Mouse (Mus musculus): Measurements from ENCODE around the gene Map3k20. TPM values are rescaled to one million over a fixed set of nuclear protein-coding genes. Genes with fewer than 3 reads are reported as not detected.

The Map3k20 gene
- total RNA-seq, 2 experiments from 2014 or later: 8.3 to 10.7 TPM

DNA sequence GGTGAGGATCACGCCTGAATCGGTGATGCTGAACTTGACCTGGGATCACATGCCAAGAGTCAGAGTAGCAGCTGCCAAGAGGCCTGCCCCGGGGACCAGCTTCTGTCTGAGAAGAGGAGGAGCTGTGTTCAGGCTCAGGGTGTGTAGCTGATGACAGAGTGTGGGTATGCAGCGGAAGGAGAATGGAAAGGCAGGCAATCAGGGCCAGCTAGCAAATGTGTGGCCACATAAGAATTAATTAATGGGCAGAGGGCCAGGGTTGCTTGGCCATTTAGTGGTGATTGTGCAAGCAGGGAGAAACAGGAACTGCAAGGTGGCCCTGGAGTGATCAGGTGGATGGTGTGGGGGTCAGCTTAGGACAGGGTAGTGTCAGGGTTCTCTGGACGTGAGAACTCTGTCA is 23.5 kb downstream of the Map3k20 start:
- no peak for DNase-seq (ENCODE audit: low spot score in 2 of 2)
- intact Hi-C loops (cut with DNase I): no loop called here

DNA sequence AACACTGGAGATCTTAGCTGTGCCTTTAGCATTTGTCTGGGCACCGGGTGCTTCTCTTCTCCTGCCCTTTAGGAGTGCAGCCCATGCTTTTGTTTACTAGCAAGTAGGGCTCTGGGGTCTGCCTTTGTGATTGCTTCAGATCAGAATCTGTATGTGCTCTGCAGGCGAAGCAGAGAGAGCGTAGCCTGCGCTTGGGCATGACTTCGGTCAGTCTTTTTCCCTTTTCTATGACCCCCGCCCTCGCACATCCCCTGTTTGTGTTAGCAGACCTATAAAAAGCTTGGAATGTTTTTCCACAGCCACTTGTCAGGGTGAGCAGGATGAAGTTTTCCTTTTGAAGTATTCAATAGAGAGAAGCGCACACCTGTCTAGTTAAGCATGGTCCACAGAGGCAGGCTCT is 26.0 kb downstream of the Map3k20 start:
- no peak for DNase-seq (ENCODE audit: low spot score in 2 of 2)
- intact Hi-C loops (cut with DNase I): no loop called here

DNA sequence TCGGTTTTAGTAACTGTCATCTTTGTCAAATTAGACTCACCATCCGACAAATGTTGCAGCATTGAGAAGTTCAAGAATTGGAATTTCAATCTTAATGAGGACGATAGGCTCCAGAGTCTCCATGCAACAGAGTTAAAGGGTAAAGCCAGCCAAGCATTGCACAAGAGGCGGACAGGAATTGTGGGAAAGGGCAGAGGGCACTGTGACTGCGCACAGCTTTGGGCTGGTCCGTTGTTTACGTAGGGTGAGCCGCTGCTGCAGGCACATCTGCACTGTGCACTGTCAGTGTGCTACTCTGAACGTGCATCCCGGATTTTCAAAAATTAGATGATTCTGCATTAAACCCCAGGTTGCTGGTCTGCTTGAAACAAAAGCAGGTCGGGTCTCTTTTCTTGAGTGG is 27.9 kb downstream of the Map3k20 start:
- DNase-seq (ENCODE audit: low spot score in 2 of 2): no peak
- intact Hi-C loops (cut with DNase I): no loop called here

DNA sequence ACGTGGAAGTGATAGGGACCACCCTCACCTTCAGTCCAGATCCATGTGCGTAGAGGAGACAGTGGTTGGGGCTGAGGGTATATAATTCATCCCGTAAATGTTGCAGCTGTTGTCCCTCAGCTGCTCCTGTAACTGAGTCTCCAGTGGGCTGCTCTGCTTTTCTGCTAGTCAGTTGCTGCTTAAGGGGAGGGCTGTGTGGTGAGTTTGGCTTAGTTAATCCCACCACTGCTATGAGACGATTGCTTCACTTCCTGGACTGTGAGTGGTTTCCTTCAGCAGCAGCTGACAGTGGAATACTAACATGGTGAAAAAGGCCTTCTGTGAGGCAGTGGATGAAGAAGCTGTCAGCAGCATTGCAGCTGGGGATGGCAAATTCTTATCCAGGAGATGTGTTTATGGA is 33.0 kb downstream of the Map3k20 start:
- intact Hi-C loops (cut with DNase I): no loop called here
- no peak for DNase-seq (ENCODE audit: low spot score in 2 of 2)

DNA sequence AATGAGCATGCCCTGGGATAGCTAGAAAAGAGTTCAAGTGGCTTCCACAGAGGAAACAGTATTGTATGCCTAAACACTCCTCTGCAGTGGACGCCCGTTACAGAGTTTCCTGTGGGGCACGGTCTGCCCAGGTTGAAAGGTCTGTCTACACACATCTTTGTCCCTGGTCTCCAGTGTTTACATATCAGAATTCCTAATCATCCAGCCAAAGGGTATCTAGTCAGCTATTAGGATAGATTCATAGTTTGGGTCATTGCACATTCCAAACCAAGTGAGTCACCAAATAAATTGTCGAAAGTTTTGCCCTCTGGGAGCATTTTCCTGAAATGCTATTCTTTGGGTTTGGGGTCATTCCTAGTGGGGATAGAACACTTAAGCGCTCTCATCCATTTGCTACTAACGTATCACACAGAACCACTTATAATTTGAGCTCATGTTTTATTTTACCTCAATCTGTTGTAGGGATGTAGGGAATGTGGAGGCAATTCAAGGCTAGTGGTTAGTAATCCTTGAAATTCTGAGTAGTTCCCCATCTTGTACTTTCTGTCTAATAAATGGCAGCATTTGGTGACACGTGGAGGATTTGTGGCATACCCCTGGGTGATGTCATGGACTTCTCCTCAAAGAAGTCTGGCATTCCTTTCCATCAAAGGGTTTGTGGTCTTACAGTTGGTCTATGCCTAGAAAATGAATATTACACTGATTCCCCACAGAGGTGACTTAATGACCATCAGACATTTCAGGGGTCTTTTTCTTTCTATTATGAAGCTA is 33.8 kb downstream of the Map3k20 start:
- intact Hi-C loops (cut with DNase I): no loop called here
- no peak for DNase-seq (ENCODE audit: low spot score in 2 of 2)

DNA sequence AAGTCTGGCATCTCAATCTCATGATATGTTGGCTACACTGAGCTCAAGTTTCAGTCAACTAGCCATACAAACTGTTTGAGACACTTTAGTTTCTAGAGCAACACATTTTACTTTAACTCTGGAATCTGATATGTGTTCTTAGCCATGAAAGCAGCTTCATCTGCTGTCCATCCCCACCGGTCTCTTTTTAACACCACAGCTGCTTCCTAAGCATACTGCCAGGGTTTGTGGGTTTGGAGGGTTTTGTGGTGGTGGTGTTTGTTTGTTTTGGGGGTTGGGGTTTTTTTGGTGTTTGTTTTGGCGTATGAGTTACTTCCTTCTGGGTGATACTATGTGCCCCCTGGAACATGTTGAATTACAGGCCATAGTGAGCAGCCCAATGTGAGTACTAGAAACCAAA is 35.2 kb downstream of the Map3k20 start:
- intact Hi-C loops (cut with DNase I): no loop called here
- no peak for DNase-seq (ENCODE audit: low spot score in 2 of 2)

DNA sequence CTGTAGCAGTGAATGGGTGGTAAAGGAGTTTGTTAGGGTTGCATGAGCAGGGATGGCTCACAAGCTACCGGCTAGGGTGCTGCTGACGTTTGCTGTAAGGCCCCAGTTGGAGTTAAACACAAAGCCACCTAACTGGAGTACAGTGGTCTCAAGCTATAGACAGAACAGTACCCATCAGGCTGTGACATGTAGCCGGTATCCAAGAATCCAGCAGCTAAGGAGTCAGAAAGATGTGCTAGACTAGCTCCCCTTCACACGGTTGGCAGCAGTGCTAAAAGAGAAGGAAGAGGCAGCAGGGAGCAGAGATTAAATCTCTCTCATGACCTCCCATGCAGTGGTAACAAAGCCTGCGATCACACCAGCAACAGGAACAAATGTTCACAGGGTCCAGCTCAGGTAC is 36.2 kb downstream of the Map3k20 start:
- DNase-seq (ENCODE audit: low spot score in 2 of 2): no peak
- intact Hi-C loops (cut with DNase I): no loop called here

DNA sequence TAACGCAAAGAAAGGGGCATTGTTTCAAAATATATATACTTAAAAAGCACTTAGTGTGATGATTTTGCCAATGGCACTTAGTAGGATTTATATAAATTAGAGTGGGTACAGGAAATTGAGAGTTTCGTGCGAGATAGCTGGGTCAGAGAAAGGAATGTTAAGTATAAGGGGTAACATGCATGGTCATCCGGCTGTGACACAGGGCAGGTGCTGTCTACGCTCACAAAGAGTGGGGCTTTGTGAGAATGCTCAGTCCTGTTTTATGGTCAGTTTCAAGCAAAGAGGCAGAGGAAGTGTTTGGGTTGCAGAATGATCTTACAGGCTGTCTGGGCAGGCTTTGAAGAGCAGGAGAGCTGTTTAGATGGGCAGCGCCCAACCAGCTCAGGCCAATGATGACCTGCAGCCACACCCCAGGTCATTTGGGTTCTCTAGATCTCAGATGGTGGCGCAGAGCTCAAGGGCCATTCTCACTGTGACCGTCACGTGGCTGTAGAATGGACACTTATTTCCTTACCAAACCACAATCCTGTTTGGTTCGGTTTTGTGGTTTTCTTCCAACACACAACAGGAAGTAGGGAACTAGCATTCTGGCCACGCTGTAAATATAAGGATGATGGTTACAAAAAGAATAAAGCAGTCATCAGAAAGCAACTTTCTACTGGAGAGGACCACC is 37.4 kb downstream of the Map3k20 start:
- intact Hi-C loops (cut with DNase I): no loop called here
- DNase-seq (ENCODE audit: low spot score in 2 of 2): no peak

DNA sequence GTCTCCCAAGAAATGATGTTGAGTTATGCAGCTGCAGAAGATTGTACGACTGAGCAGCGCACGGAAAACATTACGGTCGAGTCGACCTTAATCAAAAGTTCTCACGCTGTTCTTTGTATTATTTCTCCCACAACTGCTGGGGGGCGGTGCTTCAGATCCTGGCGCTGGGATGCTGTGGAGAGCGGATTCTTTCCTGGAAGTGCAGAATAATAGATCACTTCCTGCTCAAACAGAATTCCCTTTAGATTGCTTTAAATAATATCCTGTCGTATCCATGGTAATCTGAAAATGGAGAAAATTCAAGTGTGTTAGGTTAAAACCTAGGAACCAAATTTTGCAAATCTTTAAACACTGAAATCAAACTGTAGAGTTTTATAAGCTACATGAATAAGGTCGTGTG is 39.0 kb downstream of the Map3k20 start:
- intact Hi-C loops (cut with DNase I): no loop called here
- DNase-seq (ENCODE audit: low spot score in 2 of 2): no peak

DNA sequence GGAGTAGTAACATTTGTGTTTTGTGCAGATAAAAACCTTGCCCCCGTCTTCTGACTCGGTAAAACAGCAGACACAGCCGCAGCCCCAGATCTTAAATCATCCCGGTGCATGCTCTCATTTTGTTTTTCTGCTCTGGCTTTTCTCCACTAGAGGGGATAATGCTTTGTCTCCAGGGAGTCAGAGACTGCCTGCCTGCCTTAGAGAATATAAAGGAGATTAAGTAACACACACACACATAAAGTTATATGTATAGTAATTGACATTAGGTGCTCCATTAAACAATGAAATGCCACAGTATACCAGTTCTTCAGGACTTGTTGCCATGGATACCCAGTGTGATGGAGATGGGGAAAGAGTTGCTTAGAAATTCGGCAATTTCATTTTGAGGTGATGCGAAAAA is 41.1 kb downstream of the Map3k20 start:
- DNase-seq (ENCODE audit: low spot score in 2 of 2): peak in 1 of 2 experiments; percentile 9
- intact Hi-C loops (cut with DNase I): no loop called here

DNA sequence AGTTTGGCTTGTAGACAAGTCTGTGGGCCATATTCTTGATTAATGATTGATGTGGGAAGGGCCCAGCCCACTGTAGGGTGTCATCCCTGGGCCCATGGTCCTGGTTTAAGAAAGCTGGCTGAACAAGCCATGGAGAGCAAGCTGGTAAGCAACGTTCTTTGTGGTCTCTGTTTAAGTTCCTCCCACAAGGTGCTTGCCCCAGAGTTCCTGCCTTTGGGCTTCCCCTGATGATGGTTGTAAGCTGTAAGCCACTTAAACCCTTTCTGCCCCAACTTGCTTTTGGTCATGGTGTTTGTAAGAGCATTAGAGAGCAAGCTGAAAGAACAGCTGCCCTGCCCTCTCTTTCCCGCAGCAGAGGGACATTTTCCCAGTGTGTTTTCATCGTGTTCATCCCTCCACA is 43.0 kb downstream of the Map3k20 start:
- DNase-seq (ENCODE audit: low spot score in 2 of 2): no peak
- intact Hi-C loops (cut with DNase I): no loop called here

DNA sequence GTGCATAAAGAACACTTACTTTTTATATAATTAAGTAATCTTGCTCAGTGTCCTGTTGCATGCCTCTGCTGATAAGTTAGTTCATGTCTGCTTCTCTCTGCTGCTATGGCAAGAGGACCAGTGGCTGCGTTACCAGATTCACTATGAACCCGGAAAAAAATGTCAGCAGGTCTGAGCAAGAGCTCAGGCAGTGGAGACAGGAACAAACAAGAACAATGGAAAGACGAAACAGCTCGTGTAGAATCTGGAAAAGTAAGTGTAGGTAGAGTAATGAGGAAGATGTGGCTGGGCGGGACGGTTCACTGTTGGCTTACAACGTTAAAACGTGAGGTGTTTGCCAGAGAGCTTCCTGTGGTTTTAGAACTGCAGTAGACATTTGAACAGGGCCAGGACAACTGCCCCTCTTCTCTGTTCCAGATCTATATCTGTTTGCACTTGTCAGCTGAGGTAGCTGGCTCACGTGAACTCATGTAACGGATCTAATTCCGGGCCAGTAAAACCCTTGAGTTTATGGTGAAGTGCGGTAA is 45.6 kb downstream of the Map3k20 start:
- DNase-seq (ENCODE audit: low spot score in 2 of 2): no peak
- intact Hi-C loops (cut with DNase I): no loop called here

DNA sequence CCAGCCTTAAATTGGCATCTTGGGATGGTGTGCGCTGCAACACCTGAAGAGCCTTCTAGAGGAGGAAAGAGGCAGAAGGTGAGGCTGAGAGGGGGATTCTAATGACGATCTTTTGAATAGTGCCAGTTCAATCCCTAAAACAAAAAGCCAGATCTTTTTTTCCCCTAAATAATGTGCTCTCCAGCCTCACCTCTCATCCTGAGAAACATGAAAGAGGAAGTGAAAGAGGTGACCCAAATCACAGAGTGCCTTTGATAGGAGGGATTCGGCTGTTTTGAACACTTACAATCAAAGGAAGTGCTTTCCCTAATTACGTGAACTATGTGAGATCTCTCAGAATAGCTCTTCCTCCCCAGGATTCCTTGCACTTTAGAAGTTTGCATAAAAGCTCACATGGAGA is 46.6 kb downstream of the Map3k20 start:
- intact Hi-C loops (cut with DNase I): no loop called here
- DNase-seq (ENCODE audit: low spot score in 2 of 2): no peak

DNA sequence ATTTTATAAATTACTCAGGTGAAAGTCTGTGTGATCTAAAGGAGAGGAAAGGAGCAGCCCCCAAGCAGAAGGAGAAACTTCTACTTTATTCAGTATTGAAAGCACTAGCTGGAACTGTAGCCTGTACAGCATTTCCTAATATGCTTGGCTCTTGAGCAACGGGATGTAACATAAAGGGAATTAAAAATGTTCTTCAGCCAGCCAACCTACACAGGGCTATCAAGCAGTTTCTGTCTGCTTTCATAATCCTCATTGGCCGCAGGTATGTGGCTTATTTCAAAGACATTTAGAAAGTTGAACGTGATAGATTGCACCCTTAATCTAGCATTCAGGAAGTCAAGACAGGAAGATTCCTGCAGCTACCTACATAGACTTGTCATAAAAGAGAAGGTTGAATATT is 47.8 kb downstream of the Map3k20 start:
- DNase-seq (ENCODE audit: low spot score in 2 of 2): no peak
- intact Hi-C loops (cut with DNase I): no loop called here

DNA sequence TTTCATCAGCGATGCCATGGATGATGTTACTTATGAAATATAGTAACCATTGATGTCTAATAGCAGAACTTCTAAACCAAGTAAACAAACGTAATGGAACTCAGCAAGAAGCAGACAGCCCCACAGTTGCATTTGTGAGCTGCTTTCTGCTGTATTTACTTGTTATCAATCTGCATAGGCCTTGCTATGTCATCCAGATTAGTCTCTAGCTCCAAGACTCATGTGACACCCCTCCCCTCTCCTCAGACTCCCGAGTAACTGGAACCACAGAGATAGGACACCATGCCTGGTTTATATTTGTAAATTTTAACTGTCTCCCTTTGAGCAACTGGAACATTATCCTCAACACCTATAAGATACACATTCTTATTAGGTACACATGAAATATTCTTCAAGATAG is 51.4 kb downstream of the Map3k20 start:
- no peak for DNase-seq (ENCODE audit: low spot score in 2 of 2)

DNA sequence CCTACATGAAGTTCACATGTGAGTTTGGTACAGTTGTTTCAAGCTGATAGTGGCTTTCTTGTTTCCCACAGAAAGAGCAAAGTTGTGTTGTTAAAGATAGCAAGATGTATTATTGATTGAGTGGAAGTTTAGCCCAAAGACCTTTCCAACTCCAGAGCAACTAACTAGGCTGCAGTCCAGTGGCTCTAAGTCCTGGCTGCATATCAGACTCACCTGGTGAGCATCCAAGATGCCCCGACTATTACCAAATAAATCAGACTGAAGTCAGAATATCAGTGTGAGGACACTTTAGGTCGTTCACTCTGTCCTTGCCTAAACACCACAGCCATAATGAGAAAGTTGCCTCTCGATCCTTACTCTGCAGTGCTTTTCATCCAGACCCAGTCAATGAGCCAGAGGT is 59.8 kb downstream of the Map3k20 start:
- intact Hi-C loops (cut with DNase I): no loop called here
- no peak for DNase-seq (ENCODE audit: low spot score in 2 of 2)

More for the DNA sequence above, 51.4 kb downstream of the Map3k20 start:
- intact Hi-C loops (cut with DNase I): no loop called here

DNA sequence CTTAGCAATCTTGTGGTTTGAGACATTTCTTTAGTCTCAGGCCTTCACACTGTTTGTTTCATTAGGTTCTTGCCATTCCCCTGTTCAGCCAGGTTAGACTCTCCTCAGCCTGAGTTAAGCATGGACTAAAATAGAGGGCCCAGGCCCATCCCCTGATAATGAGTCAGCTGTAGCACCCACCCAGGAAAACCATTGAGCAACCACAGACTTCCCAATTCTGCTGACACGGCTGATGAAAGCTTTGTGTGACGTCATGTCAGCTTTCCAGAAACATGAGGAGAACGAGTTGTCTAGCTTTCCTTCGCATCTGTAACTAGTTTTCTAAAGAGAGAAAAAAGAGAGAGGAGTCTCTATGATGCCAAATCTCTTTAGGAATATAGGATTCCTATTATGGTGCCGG is 65.9 kb downstream of the Map3k20 start:
- intact Hi-C loops (cut with DNase I): no loop called here
- no peak for DNase-seq (ENCODE audit: low spot score in 2 of 2)

DNA sequence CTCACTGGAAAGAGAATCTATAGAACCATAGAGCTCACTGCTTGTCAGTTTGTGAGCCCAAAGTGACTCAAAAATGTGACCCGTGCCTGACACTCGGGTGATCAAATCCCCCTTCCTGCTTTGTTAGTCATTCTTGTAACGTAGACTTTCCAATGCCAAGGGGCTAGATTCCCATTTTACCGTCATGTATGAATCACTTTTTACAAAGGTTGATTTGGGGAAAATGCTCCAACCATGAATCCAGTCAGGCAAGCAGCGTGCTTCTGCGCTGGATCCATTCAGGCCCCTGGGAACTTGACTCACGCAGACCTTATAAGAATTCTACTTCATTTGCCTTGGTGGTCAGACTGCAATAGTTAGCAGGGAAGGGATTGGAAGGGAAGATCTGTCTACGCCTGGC is 66.3 kb downstream of the Map3k20 start:
- intact Hi-C loops (cut with DNase I): no loop called here
- DNase-seq (ENCODE audit: low spot score in 2 of 2): no peak

DNA sequence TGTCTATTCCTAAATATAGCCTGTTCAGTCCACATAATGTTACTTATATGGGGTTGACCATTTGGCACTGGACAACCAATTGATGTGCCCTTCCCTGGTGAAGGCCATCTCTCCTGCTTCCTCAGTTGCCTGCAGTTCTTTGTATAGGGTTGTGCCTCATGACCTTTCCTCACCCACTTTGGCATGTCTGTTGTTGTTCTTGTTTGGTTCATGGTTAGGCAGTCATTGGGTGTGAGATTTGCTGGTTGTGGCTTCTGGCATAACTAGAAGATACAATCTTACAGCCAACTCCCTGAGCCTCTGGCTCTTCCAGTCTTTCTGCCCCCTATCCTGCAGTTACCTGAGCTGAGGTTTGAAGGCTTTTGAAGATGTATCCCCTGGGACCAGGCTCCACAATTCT is 67.3 kb downstream of the Map3k20 start:
- intact Hi-C loops (cut with DNase I): no loop called here
- DNase-seq (ENCODE audit: low spot score in 2 of 2): no peak

DNA sequence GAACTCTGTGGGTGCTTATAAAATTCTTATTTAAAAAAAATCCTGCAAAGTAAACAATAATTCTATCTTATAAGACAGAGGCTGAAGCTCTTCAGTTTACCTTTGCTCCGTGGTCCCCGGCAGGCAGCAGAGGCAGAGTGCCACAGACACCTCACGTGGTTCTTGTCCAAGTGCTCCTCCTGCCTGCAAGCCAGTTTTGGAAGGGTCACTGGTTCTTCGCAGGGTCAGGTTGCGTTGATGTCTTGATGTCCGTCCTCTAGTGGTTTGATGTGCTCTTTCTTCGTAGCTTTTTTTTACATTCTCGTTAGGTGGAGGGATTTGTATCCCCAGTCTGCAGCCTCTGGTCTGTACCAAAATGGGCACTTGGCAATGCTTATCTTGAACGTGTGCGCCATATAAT is 71.0 kb downstream of the Map3k20 start:
- no peak for DNase-seq (ENCODE audit: low spot score in 2 of 2)
- intact Hi-C loops (cut with DNase I): no loop called here

DNA sequence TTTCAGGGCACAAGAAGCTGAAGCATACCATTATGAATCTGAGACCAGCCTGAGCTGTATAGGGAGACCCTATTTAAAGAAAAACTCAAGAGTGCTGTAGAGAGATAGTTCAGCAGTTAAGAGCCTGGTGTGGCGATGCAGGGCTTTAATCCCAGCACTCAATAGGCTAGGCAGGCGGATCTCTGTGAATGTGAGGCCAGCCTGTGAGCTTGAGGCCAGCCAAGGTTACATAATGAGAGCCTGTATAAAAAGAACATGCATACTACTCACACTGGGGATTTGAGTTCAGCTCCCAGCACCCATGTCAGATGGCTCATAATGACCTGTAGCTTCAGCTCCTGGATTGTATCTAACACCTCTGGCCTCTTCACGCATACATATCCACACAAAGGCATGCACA is 76.1 kb downstream of the Map3k20 start:
- intact Hi-C loops (cut with DNase I): no loop called here
- no peak for DNase-seq (ENCODE audit: low spot score in 2 of 2)
